Mouse (Mus musculus) right cerebral cortex, postnatal 14 days (tissue): Measurements from ENCODE around the gene Gm11569.
"Not testable (repeated sequence)": the region's sequence is repeated elsewhere in the genome, so short reads cannot be mapped to it uniquely, and the experiment has no call there.

Source experiments
- DNase-seq: peaks from one replicate; pipeline ENCODE4 v3.0.0; 2022

The Gm11569 gene

DNA sequence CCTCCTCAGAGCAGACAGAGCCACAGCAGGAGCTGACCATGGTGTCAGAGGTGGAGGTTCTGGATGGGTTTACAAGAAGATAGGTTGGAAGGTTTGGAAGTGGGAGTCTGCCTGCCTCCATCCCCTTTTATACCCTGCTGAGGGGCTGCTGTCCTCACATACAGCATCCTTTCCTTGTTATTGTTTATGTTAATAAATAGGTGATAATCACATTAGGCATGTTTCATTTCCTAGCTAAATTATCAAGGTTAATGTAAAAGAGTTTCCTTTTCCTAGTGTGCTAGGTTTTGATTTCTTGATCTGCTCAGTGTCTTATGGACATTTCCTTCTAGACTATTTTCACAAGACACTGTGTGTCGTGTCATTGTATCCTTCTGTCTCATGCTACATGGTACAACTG lies at the start of gene Gm11569:
Gm11569 (minus strand) TSS at position 101 of the 400 bp plus-strand sequence.
- not testable (repeated sequence) for DNase-seq

DNA sequence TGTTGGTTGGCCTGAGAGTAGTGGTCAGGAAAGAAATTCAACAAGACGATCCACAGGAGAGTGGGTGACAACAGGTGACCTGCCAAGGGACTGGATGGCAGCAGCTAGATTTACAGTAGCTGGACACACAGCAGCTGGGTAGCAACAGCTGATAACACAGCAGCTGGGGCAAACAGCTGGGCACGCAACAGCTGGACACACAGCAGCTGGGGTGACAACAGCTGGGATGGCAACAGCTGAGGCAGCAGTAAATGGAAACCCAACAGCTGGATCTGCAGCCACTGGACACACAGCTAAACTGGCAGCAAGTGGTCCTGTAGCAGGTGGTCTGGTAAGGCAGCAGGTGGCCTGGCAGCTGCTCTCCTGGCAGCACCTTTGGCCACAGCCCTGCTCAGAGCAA lies 48.0 kb upstream of the Gm11569 start:
- DNase-seq: no peak

DNA sequence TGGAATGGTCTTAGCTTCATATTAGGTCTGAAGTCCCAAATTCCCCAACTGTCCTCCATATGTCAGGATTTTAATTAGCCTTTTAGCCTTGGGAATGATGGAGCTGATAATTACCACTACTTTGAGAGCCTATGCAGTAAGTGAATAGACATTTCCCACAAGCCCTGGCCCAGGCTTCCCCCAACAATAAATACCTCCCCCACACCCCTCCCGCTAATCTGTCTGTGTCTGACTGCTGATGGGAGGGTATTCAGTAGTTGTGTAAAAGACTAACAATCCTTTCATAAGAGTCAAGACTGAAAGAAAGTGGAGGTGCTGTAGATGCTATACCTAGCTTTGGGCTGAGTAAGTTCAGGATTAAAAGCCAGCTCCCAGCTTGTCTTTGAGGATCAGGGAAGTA lies 43.5 kb upstream of the Gm11569 start:
- no peak for DNase-seq

DNA sequence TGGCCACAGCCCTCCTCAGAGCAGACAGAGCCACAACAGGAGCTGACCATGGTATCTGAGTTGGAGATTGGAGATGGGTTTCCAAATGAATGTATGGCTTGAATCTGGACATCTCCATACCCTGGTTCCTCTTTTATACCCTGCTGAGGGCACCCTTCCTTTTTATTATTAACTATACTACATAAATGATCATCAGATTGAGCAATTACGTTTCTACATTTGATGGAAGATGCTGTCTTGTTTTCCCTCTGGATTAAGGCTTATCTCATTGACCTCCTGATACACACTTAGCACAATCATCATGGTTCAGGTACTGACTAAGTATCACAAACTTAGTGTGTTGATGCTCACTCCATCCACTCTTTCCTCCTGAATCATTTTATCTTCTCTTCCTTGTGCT lies 39.2 kb upstream of the Gm11569 start, which contains the start of gene 2300003K06Rik:
2300003K06Rik (minus strand) TSS at position 101 of the 400 bp plus-strand sequence.
- no peak for DNase-seq

DNA sequence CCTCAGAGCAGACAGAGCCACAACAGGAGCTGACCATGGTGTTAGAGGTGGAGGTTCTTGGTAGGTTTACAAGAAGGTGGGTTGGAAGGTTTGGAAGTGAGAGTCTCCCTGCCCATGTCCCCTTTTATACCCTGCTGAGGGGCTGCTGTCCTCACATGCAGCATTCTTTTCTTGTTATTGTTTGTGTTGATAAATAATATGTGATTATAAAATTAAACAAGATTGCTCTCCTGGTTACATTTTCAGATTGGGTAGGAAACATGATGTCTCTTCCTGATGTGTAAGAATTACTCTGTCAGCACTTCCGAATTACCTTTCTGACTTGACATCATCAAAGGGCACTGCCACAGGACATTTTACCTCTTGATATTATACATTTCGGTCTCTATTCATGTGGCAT lies 16.8 kb upstream of the Gm11569 start, which contains the start of gene Gm11564:
Gm11564 (minus strand) TSS at position 101 of the 400 bp plus-strand sequence.
- DNase-seq: not testable (repeated sequence)

DNA sequence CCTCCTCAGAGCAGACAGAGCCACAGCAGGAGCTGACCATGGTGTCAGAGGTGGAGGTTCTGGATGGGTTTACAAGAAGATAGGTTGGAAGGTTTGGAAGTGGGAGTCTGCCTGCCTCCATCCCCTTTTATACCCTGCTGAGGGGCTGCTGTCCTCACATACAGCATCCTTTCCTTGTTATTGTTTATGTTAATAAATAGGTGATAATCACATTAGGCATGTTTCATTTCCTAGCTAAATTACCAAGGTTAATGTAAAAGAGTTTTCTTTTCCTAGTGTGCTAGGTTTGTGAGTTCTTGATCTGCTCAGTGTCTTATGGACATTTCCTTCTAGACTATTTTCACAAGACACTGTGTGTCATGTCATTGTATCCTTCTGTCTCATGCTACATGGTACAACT lies 11.1 kb upstream of the Gm11569 start, which contains the start of gene Krtap4-13:
Krtap4-13 (minus strand) TSS at position 101 of the 400 bp plus-strand sequence.
- not testable (repeated sequence) for DNase-seq

DNA sequence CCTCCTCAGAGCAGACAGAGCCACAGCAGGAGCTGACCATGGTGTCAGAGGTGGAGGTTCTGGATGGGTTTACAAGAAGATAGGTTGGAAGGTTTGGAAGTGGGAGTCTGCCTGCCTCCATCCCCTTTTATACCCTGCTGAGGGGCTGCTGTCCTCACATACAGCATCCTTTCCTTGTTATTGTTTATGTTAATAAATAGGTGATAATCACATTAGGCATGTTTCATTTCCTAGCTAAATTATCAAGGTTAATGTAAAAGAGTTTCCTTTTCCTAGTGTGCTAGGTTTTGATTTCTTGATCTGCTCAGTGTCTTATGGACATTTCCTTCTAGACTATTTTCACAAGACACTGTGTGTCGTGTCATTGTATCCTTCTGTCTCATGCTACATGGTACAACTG lies 5.6 kb upstream of the Gm11569 start, which contains the start of gene Gm11554:
Gm11554 (minus strand) TSS at position 101 of the 400 bp plus-strand sequence.
- DNase-seq: not testable (repeated sequence)

DNA sequence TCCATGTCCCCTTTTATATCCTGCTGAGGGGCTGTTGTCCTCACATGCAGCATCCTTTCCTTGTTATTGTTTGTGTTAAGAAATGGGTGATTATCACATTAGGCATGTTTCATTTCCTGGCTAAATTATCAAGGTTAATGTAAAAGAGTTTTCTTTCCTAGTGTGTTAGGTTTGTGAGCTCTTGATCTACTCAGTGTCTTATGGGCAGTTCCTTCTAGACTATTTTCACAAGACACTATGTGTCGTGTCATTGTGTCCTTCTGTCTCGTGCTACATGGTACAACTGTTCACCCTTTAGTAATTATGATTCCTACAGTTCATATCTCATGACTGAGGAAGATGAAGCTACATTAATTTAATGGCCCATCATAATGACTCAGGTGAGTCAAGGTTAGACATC lies 5.4 kb downstream of the Gm11569 start, which contains the start of gene Gm11596:
Gm11596 (minus strand) TSS at position 101 of the 400 bp plus-strand sequence.
- no peak for DNase-seq

DNA sequence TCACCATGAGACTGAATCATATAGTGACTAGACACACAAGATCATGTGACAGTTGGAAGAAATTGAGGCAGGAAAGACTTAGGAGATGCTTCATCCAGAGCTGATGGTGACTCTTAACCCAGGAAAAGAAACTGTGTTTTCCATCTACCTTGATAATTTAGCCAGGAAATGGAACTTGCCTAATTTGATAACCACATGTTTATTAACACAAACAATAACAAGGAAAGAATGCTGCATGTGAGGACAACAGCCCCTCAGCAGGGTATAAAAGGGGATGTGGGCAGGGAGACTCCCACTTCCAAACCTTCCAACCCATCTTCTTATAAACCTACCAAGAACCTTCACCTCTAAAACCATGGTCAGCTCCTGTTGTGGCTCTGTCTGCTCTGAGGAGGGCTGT lies 13.8 kb downstream of the Gm11569 start, which contains the start of gene Krtap4-9:
Krtap4-9 (plus strand) TSS at position 301 of the 400 bp plus-strand sequence.
- DNase-seq: not testable (repeated sequence)

DNA sequence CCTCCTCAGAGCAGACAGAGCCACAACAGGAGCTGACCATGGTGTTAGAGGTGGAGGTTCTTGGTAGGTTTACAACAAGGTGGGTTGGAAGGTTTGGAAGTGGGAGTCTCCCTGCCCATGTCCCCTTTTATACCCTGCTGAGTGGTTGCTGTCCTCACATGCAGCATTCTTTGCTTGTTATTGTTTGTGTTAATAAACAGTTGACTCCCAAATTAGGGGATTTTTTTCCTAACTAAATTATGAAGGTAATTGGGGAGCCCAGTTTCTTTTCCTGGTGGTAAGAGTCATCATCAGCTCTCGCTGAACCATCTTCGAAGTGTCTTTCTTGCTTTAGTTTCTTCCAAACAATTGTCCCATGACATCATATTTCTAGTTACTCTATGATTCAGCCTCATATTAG lies 18.1 kb downstream of the Gm11569 start, which contains the start of gene Krtap4-8:
Krtap4-8 (minus strand) TSS at position 101 of the 400 bp plus-strand sequence.
- DNase-seq: no peak

DNA sequence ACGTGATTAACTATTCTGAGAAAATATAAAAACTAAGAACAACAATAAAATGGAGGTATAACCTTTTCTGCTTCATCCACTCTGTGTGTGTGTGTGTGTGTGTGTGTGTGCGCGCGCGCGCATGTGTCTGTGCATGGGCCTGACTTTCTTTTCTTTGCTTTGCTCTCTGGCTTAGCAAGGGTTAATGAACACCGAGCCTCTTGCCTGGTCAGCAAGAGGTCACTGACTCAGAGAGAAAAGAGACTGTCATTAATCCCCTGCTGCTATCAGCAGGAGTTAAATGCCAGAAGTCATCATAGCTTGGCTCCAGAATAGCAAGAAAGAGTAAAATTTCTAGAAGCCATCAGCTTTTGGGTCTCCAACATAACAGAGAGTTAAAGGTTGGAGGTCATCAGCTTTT lies 20.3 kb downstream of the Gm11569 start:
- no peak for DNase-seq

DNA sequence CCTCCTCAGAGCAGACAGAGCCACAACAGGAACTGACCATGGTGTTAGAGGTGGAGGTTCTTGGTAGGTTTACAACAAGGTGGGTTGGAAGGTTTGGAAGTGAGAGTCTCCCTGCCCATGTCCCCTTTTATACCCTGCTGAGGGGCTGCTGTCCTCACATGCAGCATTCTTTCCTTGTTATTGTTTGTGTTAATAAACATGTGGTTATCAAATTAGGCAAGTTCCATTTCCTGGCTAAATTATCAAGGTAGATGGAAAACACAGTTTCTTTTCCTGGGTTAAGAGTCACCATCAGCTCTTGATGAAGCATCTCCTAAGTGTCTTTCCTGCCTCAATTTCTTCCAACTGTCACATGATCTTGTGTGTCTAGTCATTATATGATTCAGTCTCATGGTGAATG lies 25.9 kb downstream of the Gm11569 start, which contains the start of gene Gm11595:
Gm11595 (minus strand) TSS at position 101 of the 400 bp plus-strand sequence.
- not testable (repeated sequence) for DNase-seq

DNA sequence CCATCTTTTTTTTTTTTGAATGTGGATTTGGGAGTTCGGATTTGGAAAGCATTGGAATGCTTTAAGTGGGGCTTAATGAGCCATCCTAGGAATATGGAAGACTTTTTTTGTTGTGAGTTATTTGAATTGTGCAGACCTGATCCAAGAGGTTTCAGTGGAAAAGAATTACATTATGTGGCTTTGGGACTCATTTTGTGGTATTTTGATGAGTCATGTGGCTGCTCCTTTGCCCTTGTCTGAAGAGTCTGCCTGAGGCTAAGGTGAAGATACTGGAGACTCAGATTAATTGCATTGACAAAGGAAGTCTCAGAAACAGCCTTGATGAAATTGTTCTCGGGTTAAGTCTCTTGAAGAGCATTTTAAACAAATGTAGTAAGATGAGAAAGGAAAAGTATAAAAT lies 30.3 kb downstream of the Gm11569 start:
- DNase-seq: no peak

DNA sequence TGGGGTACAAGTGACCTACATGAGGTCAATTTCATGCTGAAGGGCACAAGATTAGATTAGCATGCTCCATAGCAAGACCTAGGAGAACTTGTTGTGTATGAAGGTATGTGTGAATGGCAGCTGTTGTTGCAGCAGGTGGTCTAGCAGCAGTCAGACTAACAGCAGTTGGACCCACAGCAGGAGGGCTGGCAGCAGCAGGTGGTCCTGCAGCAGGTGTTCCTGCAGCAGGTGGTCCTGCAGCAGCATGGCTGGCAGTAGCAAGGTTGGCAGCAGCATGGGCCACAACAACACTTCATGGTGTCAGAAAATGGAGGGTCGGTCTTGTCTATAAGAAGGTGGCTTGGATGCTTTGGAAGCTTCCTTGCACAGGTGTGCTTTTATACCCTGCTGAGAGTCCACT lies 39.9 kb downstream of the Gm11569 start:
- DNase-seq: no peak
